Mouse (Mus musculus): Measurements from ENCODE around the gene Aff3. TPM values are rescaled to one million over a fixed set of nuclear protein-coding genes. Genes with fewer than 3 reads are reported as not detected.

Gene Aff3
- total RNA-seq, 1 experiment from 2014 or later: 22.8 TPM

DNA sequence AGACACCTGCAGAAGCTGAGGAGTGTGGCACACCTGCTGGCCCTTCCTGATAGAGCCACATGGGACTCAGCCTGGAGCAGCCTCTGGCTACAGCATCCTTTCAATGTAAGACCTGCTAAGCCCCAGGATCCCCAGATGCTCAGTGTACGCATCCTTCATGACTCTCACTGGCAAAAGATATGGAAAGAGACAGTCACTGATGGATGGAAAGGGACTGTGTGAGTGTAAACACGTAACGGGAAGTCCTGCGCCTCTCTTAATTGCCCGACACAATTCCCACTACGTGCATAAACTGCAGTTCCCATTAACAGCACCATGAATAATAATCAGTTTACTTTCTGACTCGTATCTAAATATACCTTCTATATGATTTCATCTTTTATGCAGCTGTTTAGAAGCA is 275.2 kb downstream of the Aff3 start:
- ATAC-seq (replicated peaks; ENCODE audit: insufficient number of reproducible peaks, low FRiP score, low TSS enrichment, poor library complexity, severe bottlenecking): no peak

DNA sequence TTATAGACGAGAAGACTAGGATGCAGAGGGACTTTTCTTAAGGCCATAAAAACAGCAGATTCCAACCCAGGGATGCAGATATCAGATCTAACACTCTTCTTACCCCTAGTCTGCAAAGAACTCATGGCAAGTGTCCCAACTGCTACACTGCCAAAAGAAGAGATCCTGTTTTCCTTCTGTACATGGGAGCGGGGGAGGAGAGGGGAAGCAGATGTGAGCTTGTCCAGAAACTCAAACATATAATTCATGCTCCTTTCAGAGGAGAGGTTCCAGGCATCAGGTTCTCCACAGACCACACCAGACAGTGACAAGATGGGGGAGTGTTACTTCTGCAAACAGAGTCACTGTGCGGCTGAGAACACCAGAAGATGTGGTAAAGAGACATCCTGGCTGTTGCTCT is 276.3 kb downstream of the Aff3 start:
- ATAC-seq (replicated peaks; ENCODE audit: insufficient number of reproducible peaks, low FRiP score, low TSS enrichment, poor library complexity, severe bottlenecking): no peak

DNA sequence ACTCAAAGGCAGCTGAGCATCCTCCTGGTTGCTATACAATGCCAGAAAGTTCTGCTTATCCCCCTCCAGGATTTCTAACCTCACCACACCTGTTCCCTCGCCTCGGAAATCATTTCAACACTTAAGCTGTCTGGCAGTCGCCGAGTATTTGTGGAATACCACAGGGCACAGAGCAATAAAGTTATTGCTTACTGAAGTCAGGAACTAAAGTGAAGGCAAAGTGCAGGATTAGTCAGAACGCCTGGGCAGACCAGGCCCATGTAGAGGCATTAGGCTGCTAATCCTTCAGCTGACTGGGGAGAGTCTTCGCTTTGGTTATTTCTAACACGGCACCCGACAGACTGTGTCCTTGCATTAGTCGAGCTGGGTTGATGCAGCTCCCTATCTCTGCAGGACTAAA is 277.3 kb downstream of the Aff3 start:
- no peak for ATAC-seq (replicated peaks; ENCODE audit: insufficient number of reproducible peaks, low FRiP score, low TSS enrichment, poor library complexity, severe bottlenecking)

DNA sequence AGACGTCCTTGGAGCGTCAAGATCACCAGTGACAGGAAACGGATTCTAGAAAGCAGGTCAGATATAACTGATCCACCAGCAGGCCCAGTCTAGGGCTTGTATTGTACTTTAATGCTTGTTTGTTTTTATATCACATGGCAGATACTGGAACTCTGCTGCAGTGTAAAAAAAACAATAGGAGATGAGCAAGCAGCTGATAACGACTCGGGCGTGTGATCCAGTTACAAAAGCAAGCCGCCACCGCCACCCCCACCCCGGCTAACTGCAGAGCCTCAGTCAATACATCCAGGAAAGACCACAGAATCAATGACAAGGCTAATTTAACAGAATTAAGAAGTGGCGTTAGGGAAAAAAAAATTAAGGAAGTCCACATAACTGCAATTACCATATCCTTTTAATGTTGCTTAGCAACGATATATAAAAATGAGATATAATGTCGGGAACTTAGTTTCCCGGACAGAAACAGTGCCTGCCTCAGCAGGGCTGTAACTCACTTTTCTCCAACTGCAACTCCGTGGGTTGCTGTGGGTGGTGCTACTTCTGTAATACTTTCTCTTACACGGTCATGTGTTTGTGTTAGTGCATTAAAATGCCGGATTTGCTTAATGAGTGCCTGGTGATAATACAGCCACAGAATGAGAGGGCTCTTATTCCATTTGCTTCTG is 280.2 kb downstream of the Aff3 start:
- no peak for ATAC-seq (replicated peaks; ENCODE audit: insufficient number of reproducible peaks, low FRiP score, low TSS enrichment, poor library complexity, severe bottlenecking)

DNA sequence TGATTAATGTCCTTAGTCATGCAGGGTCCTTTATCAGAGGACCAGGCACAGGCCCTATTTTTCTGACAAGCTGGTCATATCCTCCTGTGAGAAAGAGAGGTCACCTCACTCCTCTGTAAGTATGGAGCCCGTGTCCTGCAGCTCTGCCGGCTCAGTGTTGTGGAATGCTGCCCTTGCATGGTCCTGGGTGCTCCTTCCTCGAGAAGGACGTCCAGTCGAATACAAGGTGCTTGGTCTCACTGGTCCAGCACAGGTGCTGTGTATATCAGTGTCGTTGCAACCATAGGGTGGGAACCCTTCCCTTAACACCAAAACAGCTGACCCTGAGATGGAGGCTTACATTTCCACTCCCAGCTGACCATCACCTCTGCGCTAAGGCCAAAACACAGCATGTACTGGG is 280.7 kb downstream of the Aff3 start:
- ATAC-seq (replicated peaks; ENCODE audit: insufficient number of reproducible peaks, low FRiP score, low TSS enrichment, poor library complexity, severe bottlenecking): no peak

DNA sequence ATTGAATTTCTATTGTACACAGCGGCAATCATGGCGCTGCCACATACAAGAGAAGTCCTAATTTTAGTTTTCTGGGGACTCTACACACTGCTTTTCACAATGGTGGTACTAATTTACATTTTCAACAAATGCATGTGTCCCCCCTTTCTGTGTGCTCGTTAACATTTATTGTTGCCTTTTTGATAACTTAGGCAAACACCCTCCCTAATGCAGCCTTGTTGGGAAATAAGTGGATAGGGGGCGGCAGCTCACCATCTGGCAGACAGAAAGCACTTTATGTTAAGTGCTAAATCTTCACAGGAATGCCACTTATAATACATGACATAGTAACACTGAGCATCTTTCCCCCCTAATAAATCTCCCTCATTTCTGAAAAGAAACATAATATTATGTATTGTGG is 282.1 kb downstream of the Aff3 start:
- no peak for ATAC-seq (replicated peaks; ENCODE audit: insufficient number of reproducible peaks, low FRiP score, low TSS enrichment, poor library complexity, severe bottlenecking)

DNA sequence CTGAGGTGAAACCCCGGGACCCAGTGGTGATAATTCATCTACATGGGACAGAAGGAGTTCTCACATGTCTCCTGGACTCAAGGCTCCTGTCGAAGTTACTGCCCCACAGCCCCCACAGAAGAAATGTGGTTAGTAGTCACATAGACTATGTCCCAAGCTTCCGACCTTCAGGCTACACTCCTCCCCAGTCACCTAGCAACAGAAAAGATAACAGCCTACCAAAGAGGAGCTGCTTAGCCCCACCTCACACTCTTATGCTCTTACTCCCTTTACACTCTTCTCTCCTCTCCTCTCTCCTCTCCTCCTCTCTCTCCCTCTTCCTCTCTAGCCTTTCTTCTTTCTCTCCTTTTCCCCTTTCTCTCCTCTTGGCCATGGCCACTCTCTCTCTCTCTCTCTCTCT is 286.8 kb downstream of the Aff3 start:
- ATAC-seq (replicated peaks; ENCODE audit: insufficient number of reproducible peaks, low FRiP score, low TSS enrichment, poor library complexity, severe bottlenecking): no peak

DNA sequence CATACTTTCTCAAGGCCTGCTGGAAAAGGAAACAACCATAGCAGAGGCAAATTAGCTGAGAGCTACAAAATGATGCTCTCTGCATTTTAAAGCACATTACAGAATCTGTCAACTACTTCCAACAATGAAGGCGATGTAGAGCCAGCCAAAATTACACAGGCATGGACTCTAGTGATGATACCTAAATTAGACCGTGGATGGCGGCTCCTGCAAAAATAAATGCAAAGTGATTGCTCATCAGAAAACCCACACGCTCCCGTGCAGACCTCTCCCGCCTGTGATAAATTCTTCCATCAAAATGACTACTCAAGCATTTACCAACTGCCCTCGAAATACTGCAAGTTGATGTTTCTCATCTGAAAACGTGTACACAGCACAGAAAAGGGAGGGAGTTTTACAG is 295.6 kb downstream of the Aff3 start:
- no peak for ATAC-seq (replicated peaks; ENCODE audit: insufficient number of reproducible peaks, low FRiP score, low TSS enrichment, poor library complexity, severe bottlenecking)

DNA sequence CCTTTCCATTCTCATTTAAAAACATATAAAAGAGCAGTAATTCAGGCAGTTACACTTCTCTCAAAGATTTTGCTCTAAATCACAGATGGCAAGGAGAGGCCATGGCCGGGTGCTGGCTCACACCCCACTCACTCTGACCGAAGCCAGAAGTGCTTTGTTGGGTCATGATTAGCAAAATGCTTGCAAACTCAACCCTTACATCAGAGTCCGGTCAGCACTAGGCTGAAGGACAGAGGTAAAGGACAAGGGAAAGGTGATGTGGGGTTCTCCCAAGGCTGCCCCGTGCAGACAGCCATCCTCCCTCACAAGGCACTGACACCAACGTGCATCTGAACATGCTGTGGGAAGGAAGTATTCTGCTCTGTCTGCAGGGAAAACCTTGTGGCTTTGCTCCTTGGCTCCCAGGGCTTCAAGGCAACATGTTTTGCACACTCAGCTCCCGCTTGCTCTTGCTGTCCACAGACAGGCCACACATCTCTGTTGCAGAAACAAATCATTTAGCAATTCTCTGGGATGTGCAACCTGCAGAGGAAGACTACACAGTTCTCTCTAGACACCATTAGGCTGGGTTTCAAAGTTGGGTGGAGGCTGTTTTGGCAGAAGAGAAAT is 296.6 kb downstream of the Aff3 start:
- ATAC-seq (replicated peaks; ENCODE audit: insufficient number of reproducible peaks, low FRiP score, low TSS enrichment, poor library complexity, severe bottlenecking): no peak

DNA sequence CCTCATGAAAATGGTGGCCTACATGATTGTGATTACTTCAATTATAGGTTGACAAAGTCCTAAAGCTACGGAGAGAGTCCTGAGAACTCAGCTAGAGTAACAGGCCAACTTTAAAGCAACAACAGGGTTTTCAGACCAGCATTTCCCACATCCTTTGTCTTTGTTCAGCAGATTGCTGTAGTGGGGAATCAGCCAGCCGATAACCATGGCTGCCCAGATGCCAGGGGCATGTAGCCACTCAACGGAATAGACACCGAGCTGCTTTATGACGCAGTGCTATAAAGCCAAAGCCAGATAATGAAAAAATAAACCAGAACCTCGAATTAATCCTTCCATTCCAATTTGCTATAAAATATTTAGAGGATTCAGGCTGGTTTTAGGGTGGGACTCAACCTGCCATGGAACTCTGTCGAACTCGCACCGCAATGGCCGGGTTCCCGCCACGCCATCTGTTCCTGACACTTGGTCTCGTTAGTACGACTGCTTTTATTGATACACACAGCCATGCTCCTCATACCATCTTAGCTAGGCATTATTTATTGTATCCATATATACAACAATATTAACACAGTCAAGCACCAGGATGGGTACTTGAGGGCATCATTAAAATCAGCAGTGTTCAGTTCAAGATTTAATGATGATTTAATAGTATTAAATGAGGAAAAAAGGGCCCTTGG is 297.2 kb downstream of the Aff3 start:
- ATAC-seq (replicated peaks; ENCODE audit: insufficient number of reproducible peaks, low FRiP score, low TSS enrichment, poor library complexity, severe bottlenecking): no peak

DNA sequence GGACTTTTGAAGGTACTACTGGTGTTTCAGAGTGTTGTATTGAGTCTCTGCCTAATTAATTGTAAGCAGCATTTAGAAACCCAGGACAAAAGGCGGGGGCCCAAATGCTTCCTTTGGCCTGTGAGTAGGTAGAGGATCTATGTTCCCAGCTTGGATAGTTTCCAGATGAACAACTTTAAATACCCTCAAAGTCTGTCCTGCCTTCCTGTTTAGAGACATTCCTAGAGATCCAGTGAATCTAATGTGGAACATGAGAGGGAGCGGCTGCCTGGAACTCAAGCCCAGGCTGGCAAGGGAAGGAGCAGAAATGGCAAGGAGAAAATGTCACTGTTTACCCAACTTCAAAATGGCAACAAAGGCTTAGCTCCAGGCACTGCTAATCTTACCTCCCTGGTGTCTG is 300.9 kb downstream of the Aff3 start:
- ATAC-seq (replicated peaks; ENCODE audit: insufficient number of reproducible peaks, low FRiP score, low TSS enrichment, poor library complexity, severe bottlenecking): no peak

DNA sequence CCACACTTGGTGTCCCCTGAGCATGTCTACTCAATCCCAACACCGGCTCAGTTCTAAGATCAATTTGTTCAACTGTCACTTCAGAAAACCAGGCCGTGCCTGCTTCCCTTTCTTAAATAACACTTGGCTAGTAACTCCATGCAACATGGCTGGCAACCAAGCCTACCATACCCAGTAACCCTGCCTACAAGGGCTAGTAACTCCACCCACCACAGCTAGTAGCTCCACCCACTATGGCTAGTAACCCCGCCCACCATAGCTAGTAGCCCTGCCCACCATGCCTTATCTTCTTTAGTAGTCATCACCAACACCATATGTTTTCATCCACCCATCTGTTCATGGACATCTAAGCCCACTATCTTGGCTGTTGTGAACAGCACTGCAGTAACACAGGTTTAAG is 302.5 kb downstream of the Aff3 start:
- no peak for ATAC-seq (replicated peaks; ENCODE audit: insufficient number of reproducible peaks, low FRiP score, low TSS enrichment, poor library complexity, severe bottlenecking)

DNA sequence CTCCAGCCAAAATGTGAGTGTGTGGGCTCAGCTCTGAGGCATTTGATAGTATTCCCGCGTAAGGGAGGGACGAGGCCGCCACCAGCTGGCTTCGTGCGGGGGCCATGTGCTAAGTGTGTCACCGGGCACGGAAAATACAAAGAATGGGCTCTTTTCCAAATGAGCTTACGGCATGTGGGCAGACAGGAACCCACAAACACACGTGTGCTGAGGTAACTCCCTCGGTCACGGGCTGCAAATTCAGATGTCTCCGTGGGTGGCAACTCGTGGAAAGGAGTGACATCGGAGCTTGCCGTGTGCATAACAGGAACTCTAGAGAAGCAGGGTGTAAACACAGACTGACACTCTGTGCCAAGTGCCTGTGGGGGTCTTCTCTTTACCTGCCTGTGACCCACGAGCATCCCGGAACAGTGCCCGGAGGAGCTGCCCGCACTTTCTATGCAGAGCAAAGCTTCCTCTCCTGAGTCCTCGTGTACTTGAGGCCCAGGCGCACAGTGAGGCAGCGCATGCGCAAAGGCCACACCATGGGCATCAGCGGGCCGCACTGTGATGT is 305.9 kb downstream of the Aff3 start:
- ATAC-seq (replicated peaks; ENCODE audit: insufficient number of reproducible peaks, low FRiP score, low TSS enrichment, poor library complexity, severe bottlenecking): no peak

DNA sequence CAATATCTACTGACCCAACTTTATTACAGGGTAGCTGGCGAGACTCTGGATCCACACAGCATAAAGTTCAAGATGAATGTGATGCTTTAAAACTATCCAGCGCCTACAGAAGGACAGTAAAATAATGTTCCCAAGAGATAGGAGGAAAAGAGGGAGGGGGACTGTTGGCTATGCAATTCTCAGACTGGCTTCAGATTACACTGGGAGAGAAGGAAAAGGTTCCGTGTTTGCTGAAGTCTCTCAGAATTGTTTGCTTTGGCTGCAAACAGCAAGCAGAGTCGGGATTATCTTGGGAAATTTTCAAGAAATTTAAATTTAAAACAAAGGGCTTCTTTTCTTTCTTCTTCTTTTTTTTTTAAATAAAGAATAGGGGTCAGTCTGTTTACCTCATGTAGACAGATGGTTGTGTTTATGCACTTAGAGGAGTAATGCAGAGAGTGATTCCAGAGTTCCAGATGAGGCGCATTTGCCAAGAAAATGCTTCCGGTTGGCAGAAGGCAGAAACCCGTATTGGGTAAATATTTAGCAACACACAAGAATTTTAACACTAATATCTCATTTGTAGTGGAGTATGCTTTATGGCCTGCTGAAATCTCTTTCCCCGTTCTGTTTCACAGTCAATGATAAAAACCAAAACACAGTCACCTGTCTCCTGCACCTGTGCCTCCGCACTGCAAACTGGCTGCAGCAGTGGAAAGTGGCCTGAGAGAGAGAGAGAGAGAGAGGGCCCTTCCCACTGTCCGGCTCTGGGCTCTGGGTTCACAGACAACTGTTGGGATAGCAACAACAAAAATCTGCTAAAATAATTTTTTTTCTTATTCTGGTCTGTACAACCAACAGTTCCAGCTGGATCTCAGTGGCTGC is 306.6 kb downstream of the Aff3 start:
- no peak for ATAC-seq (replicated peaks; ENCODE audit: insufficient number of reproducible peaks, low FRiP score, low TSS enrichment, poor library complexity, severe bottlenecking)

DNA sequence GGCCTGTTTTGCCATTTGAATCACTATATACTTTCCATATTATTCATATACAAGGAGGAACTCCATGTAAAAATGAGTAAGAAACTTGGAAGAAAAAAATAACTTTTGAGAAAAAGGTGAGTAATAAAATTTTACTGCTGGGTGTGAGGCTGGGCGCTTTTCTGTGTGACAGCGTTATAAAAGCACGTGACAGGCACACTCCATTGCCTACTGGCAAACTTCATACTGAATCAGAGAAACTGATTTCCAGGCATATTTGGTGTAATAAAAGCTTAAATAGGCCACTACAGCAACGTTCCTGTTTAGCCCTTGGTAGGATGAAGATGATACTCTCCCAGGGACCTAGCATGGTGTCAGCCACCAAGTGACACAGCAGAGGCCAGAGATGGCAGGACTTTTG is 310.2 kb downstream of the Aff3 start:
- no peak for ATAC-seq (replicated peaks; ENCODE audit: insufficient number of reproducible peaks, low FRiP score, low TSS enrichment, poor library complexity, severe bottlenecking)

DNA sequence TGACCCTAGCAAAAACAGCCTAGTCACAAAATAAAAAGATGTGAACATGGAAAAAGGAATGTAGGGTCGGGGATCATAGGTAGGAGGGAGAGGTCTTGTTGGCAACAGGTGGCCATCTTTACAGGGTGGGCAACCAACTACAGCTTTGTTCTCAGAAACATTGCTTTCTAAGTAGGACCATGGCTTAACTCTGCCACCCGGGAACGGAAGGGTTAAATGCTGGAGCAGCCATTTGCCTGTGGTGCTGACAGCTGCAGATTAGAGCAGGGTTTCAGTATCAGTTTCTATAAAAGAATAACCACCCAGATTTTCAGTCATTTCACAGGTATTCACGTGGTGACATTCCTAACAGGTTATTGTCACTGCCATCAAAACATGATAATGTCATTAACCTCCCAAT is 317.4 kb downstream of the Aff3 start:
- no peak for ATAC-seq (replicated peaks; ENCODE audit: insufficient number of reproducible peaks, low FRiP score, low TSS enrichment, poor library complexity, severe bottlenecking)

DNA sequence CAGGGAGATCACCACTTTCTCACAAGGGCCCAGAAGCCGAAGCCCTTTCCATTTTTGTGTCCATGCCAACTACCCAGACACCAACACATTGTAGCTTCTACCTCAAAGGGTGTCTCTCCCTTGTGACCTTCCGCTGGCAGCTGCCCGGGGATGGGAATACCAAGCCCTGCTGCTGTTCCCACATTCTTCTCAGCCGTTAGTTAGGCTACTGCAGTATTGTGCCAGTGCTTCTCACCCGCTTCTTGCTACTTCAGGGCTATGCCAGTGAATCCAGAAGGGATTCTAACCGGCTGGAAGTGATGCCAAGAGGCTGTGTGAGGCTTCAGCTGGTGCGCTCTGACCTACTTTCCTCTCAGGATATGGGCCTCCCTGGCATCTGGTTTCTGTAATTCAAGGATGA is 330.5 kb downstream of the Aff3 start:
- no peak for ATAC-seq (replicated peaks; ENCODE audit: insufficient number of reproducible peaks, low FRiP score, low TSS enrichment, poor library complexity, severe bottlenecking)

DNA sequence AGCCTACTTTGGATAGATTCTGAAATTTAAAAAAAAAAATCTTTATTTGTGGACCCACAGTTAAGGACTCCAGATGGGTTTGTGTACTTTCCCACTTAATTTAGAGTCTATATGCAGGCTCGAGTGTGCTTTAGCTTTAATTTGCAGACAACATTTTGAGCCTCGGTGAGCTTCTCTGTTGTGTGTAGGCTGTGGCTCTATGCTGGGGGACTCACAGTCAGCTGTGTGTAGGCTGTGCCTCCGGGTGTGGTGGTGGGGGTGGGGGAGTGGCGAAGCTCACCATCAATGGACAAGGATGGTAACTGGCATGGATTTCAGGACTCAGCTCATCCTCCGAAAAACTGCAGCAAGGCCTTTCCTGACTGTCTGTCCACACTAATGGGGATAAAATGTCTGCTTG is 331.8 kb downstream of the Aff3 start:
- no peak for ATAC-seq (replicated peaks; ENCODE audit: insufficient number of reproducible peaks, low FRiP score, low TSS enrichment, poor library complexity, severe bottlenecking)

DNA sequence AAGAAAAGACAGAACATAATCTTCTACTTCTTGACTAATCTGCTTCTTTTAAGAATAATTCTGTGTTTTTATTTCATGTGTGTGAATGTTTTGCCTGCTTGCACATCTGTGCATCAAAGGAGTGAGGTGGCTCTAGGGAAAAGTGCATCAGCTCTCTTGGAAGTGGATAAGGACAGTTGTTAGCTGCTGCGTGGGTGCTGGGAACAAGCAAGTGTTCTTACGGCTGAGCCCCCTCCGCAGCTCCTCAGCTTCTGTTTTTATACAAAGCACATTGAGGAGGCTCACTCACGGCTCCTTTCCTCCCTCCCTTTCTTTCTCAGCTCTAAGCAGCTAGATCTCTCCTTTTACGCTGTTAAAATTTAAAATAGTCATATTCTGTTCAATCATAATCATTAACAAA is 340.5 kb downstream of the Aff3 start:
- ATAC-seq (replicated peaks; ENCODE audit: insufficient number of reproducible peaks, low FRiP score, low TSS enrichment, poor library complexity, severe bottlenecking): no peak
